Mouse (Mus musculus) layer of hippocampus, adult 6 months (tissue): ENCODE results near the gene Dnajc27. TPM values are rescaled to one million over a fixed set of nuclear protein-coding genes. Genes with fewer than 3 reads are reported as not detected.

Experiments used
- long read RNA-seq, 2 experiments: library from polyadenylated mRNA; unstranded; transcript quantifications; one replicate each; pipeline ENCODE4 v2.0.0; 2019 to 2020
- polyA plus RNA-seq: library from polyadenylated mRNA; unstranded; fragments of <200 nt; fragmentation: Nextera tagmentation; gene quantifications from 2 replicates; pipeline ENCODE4 v1.2.3, GENCODE M21; 2021

Gene Dnajc27
- 37.9 and 39.7 TPM in 2 replicates for polyA plus RNA-seq
- long read RNA-seq, experiment 1, full-length matches to known transcripts, result 41 of 86 reads
- long read RNA-seq, experiment 1, partial matches to known transcripts, result 4 of 86 reads
- long read RNA-seq, experiment 1, other reads (novel, unspliced or antisense), result 41 of 86 reads
- long read RNA-seq, experiment 2, full-length matches to known transcripts, result 305 of 403 reads
- long read RNA-seq, experiment 2, partial matches to known transcripts, result 61 of 403 reads
- long read RNA-seq, experiment 2, other reads (novel, unspliced or antisense), result 37 of 403 reads

DNA sequence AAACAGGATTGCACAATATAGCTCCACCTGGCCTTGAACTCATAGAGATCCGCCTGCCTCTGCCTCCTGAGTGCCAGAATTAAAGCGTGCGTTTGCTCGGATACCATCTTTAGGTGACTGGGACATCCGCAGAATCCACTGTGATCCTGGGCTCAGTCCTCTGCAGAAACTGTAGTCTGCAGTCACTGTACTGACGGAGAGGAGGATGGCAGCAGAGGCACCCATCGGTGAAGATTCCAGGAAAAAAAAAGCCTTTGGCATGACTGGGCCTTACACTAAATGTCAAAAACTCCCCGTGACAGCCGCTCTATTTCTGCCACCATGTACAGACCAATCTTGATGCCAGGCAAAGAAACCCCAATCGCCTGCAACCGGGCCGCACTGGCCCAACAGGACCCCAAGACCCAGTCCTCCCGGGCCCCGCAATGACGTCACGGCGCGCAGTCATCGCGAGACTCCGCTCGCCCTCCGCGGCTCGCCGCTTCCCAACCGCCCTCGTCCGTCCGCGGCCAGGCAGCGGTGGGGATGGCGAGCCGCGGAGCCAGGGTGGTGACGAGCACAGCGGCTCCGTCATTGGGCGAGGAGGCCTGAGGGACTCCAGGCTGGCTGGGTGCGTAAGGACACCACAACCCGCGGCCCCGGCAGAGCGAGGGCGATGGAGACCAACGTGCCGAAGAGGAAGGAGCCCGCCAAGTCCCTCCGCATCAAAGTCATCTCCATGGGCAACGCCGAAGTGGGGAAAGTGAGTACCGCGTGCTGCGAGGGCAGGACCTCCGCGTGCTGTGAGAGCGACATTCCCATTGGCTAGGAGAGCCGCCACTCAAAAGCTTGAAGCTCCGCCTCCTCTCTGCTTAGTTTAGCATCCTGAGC, at the start of gene Dnajc27:
Gene Dnajc27, plus strand, starts transcription at position 452 of the 870 bp plus-strand sequence.

DNA sequence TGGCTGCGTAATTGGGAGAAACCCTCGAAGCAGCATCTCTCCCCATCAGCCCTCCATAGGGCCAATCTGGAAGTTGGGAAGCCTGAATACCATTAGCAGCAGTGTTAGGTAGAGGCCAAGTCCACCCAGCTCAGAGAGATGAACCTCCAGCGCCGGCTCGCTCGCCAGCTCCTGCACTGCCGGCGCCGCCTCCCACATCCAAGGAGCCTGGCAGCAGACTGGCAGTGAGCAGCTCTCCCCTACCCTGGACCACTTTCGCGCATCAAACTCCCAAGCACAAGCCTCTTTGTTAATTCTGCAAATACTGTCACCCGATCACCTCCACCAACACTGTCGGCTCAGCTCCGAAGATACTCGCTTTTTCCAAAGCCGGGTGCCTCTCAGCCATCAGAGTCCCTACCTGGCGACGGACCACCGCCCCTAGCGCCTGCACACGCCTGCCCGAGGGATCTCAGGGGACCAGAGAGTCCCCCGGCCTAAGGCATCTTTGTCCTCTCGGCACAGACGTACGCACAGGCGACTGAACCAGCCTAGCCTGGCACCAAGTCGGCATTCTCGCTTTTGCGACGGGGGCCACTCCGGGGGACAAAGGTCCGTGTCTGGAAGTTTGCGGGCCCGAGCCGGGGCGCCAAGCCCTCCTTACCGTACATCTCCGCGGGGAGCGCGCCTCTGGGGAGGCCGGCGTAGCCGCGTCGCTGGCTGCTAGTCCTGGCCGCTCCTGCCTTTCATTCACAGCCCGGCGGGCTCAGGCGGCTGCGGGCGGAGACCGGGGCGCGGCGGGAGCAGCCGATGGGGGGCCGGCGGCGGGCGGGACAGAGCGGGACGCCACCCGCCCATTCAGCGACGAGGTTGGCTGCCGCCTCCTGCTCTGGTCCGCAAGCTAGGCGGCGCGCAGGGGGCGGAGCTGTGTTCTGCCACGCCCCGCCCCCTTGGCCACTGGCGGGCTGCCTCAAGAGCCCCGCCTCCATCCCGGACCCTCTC, 44.0 kb upstream of the Dnajc27 start, which contains the start of gene Efr3b:
Gene Efr3b, minus strand, starts transcription at position 855 of the 981 bp plus-strand sequence.

DNA sequence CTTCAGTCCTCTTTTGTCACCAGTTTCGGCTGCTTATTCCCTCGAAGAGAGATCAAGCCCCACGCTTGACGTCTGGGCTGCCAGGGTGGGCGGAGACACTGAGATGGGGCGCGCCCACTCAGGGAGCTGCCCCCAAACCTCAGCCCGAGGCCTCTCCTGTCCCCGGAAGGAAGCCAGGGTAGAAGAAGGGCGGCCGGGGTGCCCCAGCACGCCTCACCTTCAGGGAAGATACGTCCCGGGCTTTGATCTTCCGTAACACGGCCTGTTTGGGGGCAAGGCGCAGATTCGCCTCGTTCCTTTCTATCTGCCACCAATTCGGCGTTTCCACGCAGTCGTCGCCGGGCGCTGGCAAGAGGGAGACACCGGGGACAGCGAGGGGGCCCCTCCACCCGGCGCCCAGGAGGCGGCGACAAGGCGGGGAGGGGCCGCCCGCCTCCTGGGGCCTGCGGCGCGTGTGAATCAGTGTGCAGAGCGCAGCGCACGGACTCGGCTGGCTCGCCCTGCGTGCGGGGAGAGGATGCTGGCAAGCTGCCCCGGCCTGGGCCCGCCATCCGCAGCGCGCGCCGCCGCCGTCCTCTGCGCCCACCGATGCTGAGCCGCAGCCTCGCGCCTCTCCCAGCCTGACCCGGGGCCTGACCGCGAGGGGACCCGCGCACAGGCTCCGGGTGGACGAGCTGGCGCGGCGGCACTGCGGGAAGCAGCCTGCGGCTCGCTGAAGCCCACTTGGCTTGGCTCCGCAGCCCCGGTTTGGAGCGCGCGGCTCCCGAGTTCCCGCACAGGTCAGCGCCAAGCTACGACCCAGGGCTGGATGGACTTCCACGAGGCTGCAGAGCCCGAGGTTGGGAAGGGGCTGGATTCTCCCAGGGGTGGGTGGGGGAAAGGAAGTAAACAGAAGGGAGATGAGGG, 50.8 kb downstream of the Dnajc27 start, which contains the start of gene Adcy3:
Gene Adcy3, plus strand, starts transcription at position 163 of the 906 bp plus-strand sequence.

Other genes starting within 250 kb of the Dnajc27 start
- 5.3 and 6.1 TPM in 2 replicates for gene Pomc, start 127.6 kb upstream of the Dnajc27 start, polyA plus RNA-seq
- gene Efr3b, start 43.7 kb upstream of the Dnajc27 start, polyA plus RNA-seq, result 31.2 and 34.8 TPM in 2 replicates
- 18.2 and 25.1 TPM in 2 replicates for gene Adcy3, start 50.5 kb downstream of the Dnajc27 start, polyA plus RNA-seq
- 9.4 and 10.3 TPM in 2 replicates for gene Ptrhd1, start 151.4 kb downstream of the Dnajc27 start, polyA plus RNA-seq
- 0.84 and 1.1 TPM in 2 replicates for gene Cenpo, start 151.7 kb downstream of the Dnajc27 start, polyA plus RNA-seq